Mouse (Mus musculus) C2C12 (cell line): ENCODE measurements around the gene Spag7.

Experiments used
- CEBPB ChIP-seq: IDR thresholded peaks from one replicate; pipeline ENCODE4 v1.6.1; 2011; ENCODE audit warnings: low read depth, mild to moderate bottlenecking, control low read depth, moderate library complexity
- CTCF ChIP-seq: IDR thresholded peaks from one replicate; pipeline ENCODE4 v1.5.1; 2011; ENCODE audit not compliant: control insufficient read depth, insufficient read depth, insufficient read length
- MYOG ChIP-seq: IDR thresholded peaks from one replicate; pipeline ENCODE4 v1.6.1; 2011; ENCODE audit not compliant: control insufficient read depth, insufficient read length; ENCODE audit errors: extremely low read depth

GRCm38 (mm10) chr11:70668771-70669505 is at the start of gene Spag7:
- no peak for TF ChIP-seq CTCF
- TF ChIP-seq CEBPB: no peak
- no peak for TF ChIP-seq MYOG
